Mouse (Mus musculus) thymus, adult 2 months (tissue): ENCODE results near the gene Ncf2.

Experiments
- CTCF ChIP-seq: fragments of 200-500 bp; IDR thresholded peaks from 2 replicates; pipeline ENCODE4 v1.5.1; 2012; ENCODE audit warnings: mild to moderate bottlenecking, control low read depth, low read length, moderate library complexity, borderline replicate concordance; ENCODE audit not compliant: control insufficient read depth, poor library complexity, insufficient read depth; ENCODE audit errors: extremely low read depth
- POLR2A ChIP-seq: fragments of 200-500 bp; IDR thresholded peaks from 2 replicates; pipeline ENCODE4 v1.6.1; 2012; ENCODE audit warnings: mild to moderate bottlenecking, low read length, control low read depth, moderate library complexity; ENCODE audit not compliant: control insufficient read depth, poor library complexity, insufficient read depth; ENCODE audit errors: extremely low read depth

DNA sequence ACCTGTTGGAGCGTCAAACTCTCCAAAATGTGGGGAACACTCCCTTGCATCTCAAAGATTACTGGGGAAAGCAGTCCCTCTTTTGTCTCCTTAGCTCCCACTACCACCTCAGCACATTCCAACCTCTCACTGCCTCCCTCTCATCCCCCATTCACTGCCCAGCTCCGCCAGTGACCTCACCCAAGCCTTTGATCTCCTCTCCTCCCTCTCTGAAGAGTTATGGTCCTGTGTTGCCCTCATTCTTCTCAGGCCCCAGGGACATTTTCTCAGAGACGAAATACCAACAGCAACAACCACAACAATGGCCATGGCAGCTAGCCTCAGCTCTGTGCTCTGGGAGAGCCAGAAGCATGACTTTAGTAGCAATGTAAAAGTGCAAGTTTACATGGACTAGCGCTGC, 8.7 kb upstream of the Ncf2 start:
- TF ChIP-seq CTCF (no peak), POLR2A (no peak)
